Comparison of ENCODE assay signal across 19 mouse cellular contexts in the genomic region with DNA sequence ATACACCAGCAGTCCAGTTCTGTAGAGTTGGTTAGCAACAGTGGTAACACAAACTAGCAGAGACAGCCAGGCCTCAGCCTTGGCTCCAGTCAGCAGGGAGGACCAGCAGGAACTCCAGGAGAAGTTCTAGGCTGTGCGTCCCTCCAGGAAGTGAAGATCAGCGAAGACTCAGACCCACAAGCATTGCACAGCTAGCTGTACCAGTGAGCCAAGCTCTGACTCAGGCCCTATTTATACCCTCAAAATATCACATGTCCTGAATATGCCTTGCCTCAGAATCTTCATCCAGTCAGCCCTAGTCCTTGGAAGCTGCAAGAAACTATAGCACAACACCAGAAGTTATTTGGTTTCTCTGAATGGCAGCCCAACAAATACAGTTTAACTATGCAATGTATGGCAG.
DNase-seq lines count a peak whose midpoint lies in the region; ATAC-seq and TF ChIP-seq lines count a peak whose summit lies in the region.
"Had no signal": no experiment of that assay in that cellular context is flagged by ENCODE, and none has a peak within 500 bp of the region (broad histone marks: within the 10 kb centered on the region; RNA-seq: fewer than 3 reads in every experiment).

No protein-coding gene starts in this region.

- CTCF ChIA-PET in Patski (lab: Charles Lee): interaction anchor here (1.5 to 1.6 kb wide), 2 partner anchors 15 to 17 kb away, joined by 3 read pairs; no protein-coding TSS in a partner anchor

- TF ChIP-seq CTCF in gastrocnemius, adult 2 months (IDR thresholded peaks at IDR 0.05): no peak
- TF ChIP-seq CTCF in left cerebral cortex, adult 2 months (IDR thresholded peaks at IDR 0.05): no peak
- no peak for TF ChIP-seq CTCF in Patski (IDR thresholded peaks at IDR 0.05)

- intact Hi-C loops in gastrocnemius, adult 2 months (cut with DNase I): no loop called here
- intact Hi-C loops in left cerebral cortex, adult 2 months (cut with DNase I): no loop called here
- intact Hi-C loops in left cerebral cortex, postnatal 4 days (cut with DNase I): no loop called here

- DNase-seq in gastrocnemius, adult 2 months: peak; percentile 25
- DNase-seq in gastrocnemius, postnatal 25 days: no peak
- peak; percentile 16 to 30 for DNase-seq in left cerebral cortex, adult 2 months (ENCODE audit: extremely low spot score in 1 of 2, low spot score in 2 of 2)
- DNase-seq in left cerebral cortex, postnatal 4 days: no peak
- DNase-seq in Patski (ENCODE audit: low read depth, low spot score): no peak
- DNase-seq in skeletal muscle tissue, adult 2 months (ENCODE audit: low read depth, low spot score): peak; percentile 39
- DNase-seq: cerebellum, adult 8-10 months; thymus, adult 18-20 months had no signal

- in situ Hi-C loops in Patski (cut with MboI; ENCODE audit: low pct_unique_long_range_greater_than_20kb): no loop called here

- H3K4me3 ChIP-seq in gastrocnemius, adult 2 months: no peak overlapping the region
- H3K4me3 ChIP-seq in left cerebral cortex, adult 2 months: no peak overlapping the region
- H3K4me3 ChIP-seq: embryonic facial prominence, embryonic 15.5 days; forebrain, embryonic 12.5 days; heart, embryonic 12.5 days; hindbrain, embryonic 12.5 days; intestine, embryonic 15.5 days; kidney, embryonic 15.5 days; limb, embryonic 10.5 days; midbrain, embryonic 12.5 days had no signal

- peak; percentile 78 for ATAC-seq in Patski
- no peak for ATAC-seq in megakaryocyte, adult 5-6 weeks (ENCODE audit: poor library complexity, severe bottlenecking)
- ATAC-seq: intestine, embryonic 15.5 days had no signal

- POLR2A ChIA-PET in Patski (lab: Charles Lee): no interaction called here

- H3K27me3 ChIP-seq in Patski: no peaks in the 10 kb centered on the region
- H3K27me3 ChIP-seq: CH12.LX; embryonic facial prominence, embryonic 15.5 days; forebrain, embryonic 12.5 days; heart, embryonic 12.5 days; hindbrain, embryonic 12.5 days; intestine, embryonic 15.5 days; midbrain, embryonic 12.5 days had no signal

- H3K27ac ChIP-seq in gastrocnemius, adult 2 months: no peak overlapping the region
- H3K27ac ChIP-seq in left cerebral cortex, adult 2 months: no peak overlapping the region
- H3K27ac ChIP-seq: embryonic facial prominence, embryonic 15.5 days; forebrain, embryonic 12.5 days; hindbrain, embryonic 12.5 days; intestine, embryonic 15.5 days; kidney, embryonic 15.5 days; limb, embryonic 10.5 days; liver, embryonic 14.5 days; midbrain, embryonic 12.5 days had no signal

Comparison
In these comparisons a context has a peak if more than half of its experiments do, and no peak if none do; other contexts are left out.
1. DNase-seq: peak in gastrocnemius, adult 2 months (single experiment), left cerebral cortex, adult 2 months (2 of 2) and skeletal muscle tissue, adult 2 months (single experiment); none in gastrocnemius, postnatal 25 days (single experiment), left cerebral cortex, postnatal 4 days (single experiment) and Patski (single experiment).